Mouse (Mus musculus) lung, postnatal 0 days (tissue): ENCODE data around the gene Arhgap35.

Experiments used
- CTCF ChIP-seq: IDR thresholded peaks from 2 replicates; pipeline ENCODE4 v1.5.1; 2016; ENCODE audit warnings: antibody characterized with exemption, mild to moderate bottlenecking
- EP300 ChIP-seq: IDR thresholded peaks from 2 replicates; pipeline ENCODE4 v1.6.1; 2016; ENCODE audit warnings: antibody characterized with exemption, mild to moderate bottlenecking, control low read depth

- no peak for TF ChIP-seq CTCF
- TF ChIP-seq EP300, result no peak
Observed at GRCm38 (mm10) chr7:16621066-16621622, 6.4 kb upstream of the Arhgap35 start.
